Mouse (Mus musculus): ENCODE measurements around the gene Ninl. TPM values are rescaled to one million over a fixed set of nuclear protein-coding genes. Genes with fewer than 3 reads are reported as not detected.

Ninl gene
- polyA plus RNA-seq (2015; fragmentation: Nextera tagmentation; extraction: Ambion mirVana) = 4.2 and 4.4 TPM in 2 replicates

- peak; percentile 97 for ATAC-seq (replicated peaks)
- no peaks in the 10 kb centered on the region for H3K36me3 ChIP-seq (replicated peaks)
- no peaks in the 10 kb centered on the region for H3K9me3 ChIP-seq
- peak within 1 kb of the TSS; percentile 71 for H3K4me2 ChIP-seq
- peak within 1 kb of the TSS; percentile 84 for H3K27ac ChIP-seq
- peaks cover 21% of the 10 kb centered on the region for H3K4me1 ChIP-seq
- no peaks in the 10 kb centered on the region for H3K27me3 ChIP-seq (replicated peaks)
- H3K9ac ChIP-seq = peak within 1 kb of the TSS; percentile 87
- peak within 1 kb of the TSS; percentile 70 for H3K4me3 ChIP-seq
- WGBS = 1% methylated on average over 32 of the region's 34 CpGs
Observed at GRCm38 (mm10) chr2:151039232-151039695, at the start of gene Ninl, which contains the start of gene Nanp. Ninl (minus strand) TSS chr2:151039382. Nanp (minus strand) TSS chr2:151039398.

GRCm38 (mm10) chr2:151056637-151057036 lies 17.5 kb upstream of the Ninl start:
- Histone ChIP-seq H3K36me3 (replicated peaks) (no peaks in the 10 kb centered on the region), H3K9me3 (no peaks in the 10 kb centered on the region), H3K4me2 (no peak overlapping the region), H3K27me3 (replicated peaks) (no peaks in the 10 kb centered on the region), H3K9ac (no peak overlapping the region), H3K27ac (no peak overlapping the region), H3K4me3 (no peak overlapping the region), H3K4me1 (no peaks in the 10 kb centered on the region)
- 86% methylated on average over 1 of the region's 1 CpGs for WGBS
- no peak for ATAC-seq (replicated peaks)

GRCm38 (mm10) chr2:151040411-151040810 lies 1.2 kb upstream of the Ninl start:
- Histone ChIP-seq H3K4me1 (peaks cover 21% of the 10 kb centered on the region), H3K27ac (no peak overlapping the region), H3K27me3 (replicated peaks) (no peaks in the 10 kb centered on the region), H3K9me3 (no peaks in the 10 kb centered on the region), H3K9ac (no peak overlapping the region), H3K4me2 (no peak overlapping the region), H3K36me3 (replicated peaks) (no peaks in the 10 kb centered on the region), H3K4me3 (no peak overlapping the region)
- ATAC-seq (replicated peaks) = no peak
- 95% methylated on average over 1 of the region's 1 CpGs for WGBS

- no peaks in the 10 kb centered on the region for H3K36me3 ChIP-seq (replicated peaks)
- peaks cover 21% of the 10 kb centered on the region for H3K4me1 ChIP-seq
- peak overlapping the region; percentile 70 for H3K4me3 ChIP-seq
- WGBS = 38% methylated on average over 8 of the region's 8 CpGs
- no peaks in the 10 kb centered on the region for H3K9me3 ChIP-seq
- peak overlapping the region; percentile 84 for H3K27ac ChIP-seq
- no peaks in the 10 kb centered on the region for H3K27me3 ChIP-seq (replicated peaks)
- peak; percentile 55 for ATAC-seq (replicated peaks)
- peak overlapping the region; percentile 71 for H3K4me2 ChIP-seq
- H3K9ac ChIP-seq = peak overlapping the region; percentile 87
Observed at GRCm38 (mm10) chr2:151039726-151040125, 544 bp upstream of the Ninl start.

- Histone ChIP-seq H3K27me3 (replicated peaks) (no peaks in the 10 kb centered on the region), H3K4me3 (peak overlapping the region; percentile 70), H3K27ac (peak overlapping the region; percentile 84), H3K4me2 (peak overlapping the region; percentile 71), H3K9me3 (no peaks in the 10 kb centered on the region), H3K4me1 (peaks cover 21% of the 10 kb centered on the region), H3K36me3 (replicated peaks) (no peaks in the 10 kb centered on the region), H3K9ac (peak overlapping the region; percentile 87)
- under 1% methylated on average over 30 of the region's 30 CpGs for WGBS
- no peak for ATAC-seq (replicated peaks)
Observed at GRCm38 (mm10) chr2:151038811-151039222, 365 bp downstream of the Ninl start.

- WGBS = 56% methylated on average over 18 of the region's 18 CpGs
- Histone ChIP-seq H3K36me3 (replicated peaks) (no peaks in the 10 kb centered on the region), H3K9ac (peak overlapping the region; percentile 87), H3K4me1 (peaks cover 21% of the 10 kb centered on the region), H3K4me3 (peak overlapping the region; percentile 70), H3K9me3 (no peaks in the 10 kb centered on the region), H3K4me2 (peak overlapping the region; percentile 71), H3K27me3 (replicated peaks) (no peaks in the 10 kb centered on the region), H3K27ac (no peak overlapping the region)
- no peak for ATAC-seq (replicated peaks)
Observed at GRCm38 (mm10) chr2:151037876-151038552, 1.2 kb downstream of the Ninl start.

GRCm38 (mm10) chr2:151037292-151037691 lies 1.9 kb downstream of the Ninl start:
- no peak for ATAC-seq (replicated peaks)
- Histone ChIP-seq H3K36me3 (replicated peaks) (no peaks in the 10 kb centered on the region), H3K27me3 (replicated peaks) (no peaks in the 10 kb centered on the region), H3K4me3 (no peak overlapping the region), H3K9ac (no peak overlapping the region), H3K4me2 (0 out of 2 replicates have a peak overlapping the region, but pooled peaks have one; percentile 71), H3K4me1 (peaks cover 21% of the 10 kb centered on the region), H3K9me3 (no peaks in the 10 kb centered on the region), H3K27ac (no peak overlapping the region)
- 98% methylated on average over 1 of the region's 1 CpGs for WGBS

GRCm38 (mm10) chr2:151036721-151037120 lies 2.5 kb downstream of the Ninl start:
- H3K9me3 ChIP-seq = no peaks in the 10 kb centered on the region
- peaks cover 21% of the 10 kb centered on the region for H3K4me1 ChIP-seq
- H3K9ac ChIP-seq = no peak overlapping the region
- no peak for ATAC-seq (replicated peaks)
- H3K36me3 ChIP-seq (replicated peaks) = no peaks in the 10 kb centered on the region
- H3K4me2 ChIP-seq = no peak overlapping the region
- 95% methylated on average over 2 of the region's 2 CpGs for WGBS
- H3K4me3 ChIP-seq = no peak overlapping the region
- H3K27me3 ChIP-seq (replicated peaks) = no peaks in the 10 kb centered on the region
- no peak overlapping the region for H3K27ac ChIP-seq

GRCm38 (mm10) chr2:151034435-151034834 lies 4.7 kb downstream of the Ninl start:
- Histone ChIP-seq H3K4me1 (peaks cover 11% of the 10 kb centered on the region), H3K36me3 (replicated peaks) (no peaks in the 10 kb centered on the region), H3K27ac (no peak overlapping the region), H3K27me3 (replicated peaks) (no peaks in the 10 kb centered on the region), H3K4me3 (no peak overlapping the region), H3K4me2 (no peak overlapping the region), H3K9me3 (no peaks in the 10 kb centered on the region), H3K9ac (no peak overlapping the region)
- ATAC-seq (replicated peaks) = no peak
- WGBS = 97% methylated on average over 3 of the region's 3 CpGs

GRCm38 (mm10) chr2:151021158-151021557 lies 18.0 kb downstream of the Ninl start:
- Histone ChIP-seq H3K4me1 (no peaks in the 10 kb centered on the region), H3K27me3 (replicated peaks) (no peaks in the 10 kb centered on the region), H3K4me3 (no peak overlapping the region), H3K27ac (no peak overlapping the region), H3K9ac (no peak overlapping the region), H3K4me2 (no peak overlapping the region), H3K9me3 (no peaks in the 10 kb centered on the region), H3K36me3 (replicated peaks) (no peaks in the 10 kb centered on the region)
- 90% methylated on average over 10 of the region's 10 CpGs for WGBS
- ATAC-seq (replicated peaks) = no peak

- ATAC-seq (replicated peaks) = no peak
- no peak overlapping the region for H3K27ac ChIP-seq
- H3K36me3 ChIP-seq (replicated peaks) = no peaks in the 10 kb centered on the region
- no peak overlapping the region for H3K9ac ChIP-seq
- H3K9me3 ChIP-seq = no peaks in the 10 kb centered on the region
- 82% methylated on average over 2 of the region's 2 CpGs for WGBS
- no peak overlapping the region for H3K4me3 ChIP-seq
- no peaks in the 10 kb centered on the region for H3K4me1 ChIP-seq
- no peaks in the 10 kb centered on the region for H3K27me3 ChIP-seq (replicated peaks)
- no peak overlapping the region for H3K4me2 ChIP-seq
Observed at GRCm38 (mm10) chr2:151015316-151015715, 23.9 kb downstream of the Ninl start.

- no peak for ATAC-seq (replicated peaks)
- WGBS = 67% methylated on average over 1 of the region's 1 CpGs
- no peaks in the 10 kb centered on the region for H3K9me3 ChIP-seq
Observed at GRCm38 (mm10) chr2:151011273-151011672, 27.9 kb downstream of the Ninl start.

More at GRCm38 (mm10) chr2:151011273-151011672, 27.9 kb downstream of the Ninl start:
- no peak overlapping the region for H3K27ac ChIP-seq
- H3K4me3 ChIP-seq = no peak overlapping the region
- no peaks in the 10 kb centered on the region for H3K27me3 ChIP-seq (replicated peaks)
- no peak overlapping the region for H3K9ac ChIP-seq
- peaks cover 16% of the 10 kb centered on the region for H3K4me1 ChIP-seq
- no peaks in the 10 kb centered on the region for H3K36me3 ChIP-seq (replicated peaks)
- H3K4me2 ChIP-seq = no peak overlapping the region
